Mouse (Mus musculus) limb, embryonic 10.5 days (tissue): ENCODE results near the gene Gm11492. TPM values are rescaled to one million over a fixed set of nuclear protein-coding genes. Genes with fewer than 3 reads are reported as not detected.

Experiments
- DNase-seq: peaks from one replicate; pipeline ENCODE4 v3.0.0-alpha.2; 2017; ENCODE audit warnings: low spot score
- H3K27ac ChIP-seq: fragments of 300-500 bp; sonication (generic); 2 replicates; pipeline ENCODE4 v1.5.1; 2016; ENCODE audit warnings: mild to moderate bottlenecking
- H3K27me3 ChIP-seq: fragments of 300-500 bp; sonication (generic); 2 replicates; pipeline ENCODE4 v1.6.1; 2016; ENCODE audit warnings: low read depth, mild to moderate bottlenecking; ENCODE audit not compliant: poor library complexity, severe bottlenecking
- H3K36me3 ChIP-seq: fragments of 300-500 bp; sonication (generic); 2 replicates; pipeline ENCODE4 v1.6.1; 2016; ENCODE audit warnings: mild to moderate bottlenecking, moderate library complexity
- H3K4me1 ChIP-seq: fragments of 300-500 bp; sonication (generic); 2 replicates; pipeline ENCODE4 v1.6.1; 2016
- H3K4me3 ChIP-seq: fragments of 300-500 bp; sonication (generic); 2 replicates; pipeline ENCODE4 v1.5.1; 2016; ENCODE audit warnings: mild to moderate bottlenecking, moderate library complexity
- H3K9me3 ChIP-seq: fragments of 300-500 bp; sonication (generic); replicated peaks from 2 replicates; pipeline ENCODE4 v1.6.1; 2016; ENCODE audit warnings: mild to moderate bottlenecking
- WGBS: fragments of 180-500 bp; shearing (Covaris S2); methylation state at CpG from one replicate; pipeline ENCODE4 v1.1.7; 2016; 5-methylcytosine and 5-hydroxymethylcytosine counted together
- polyA plus RNA-seq: library from polyadenylated mRNA; unstranded; fragments of >200 nt; fragmentation: Nextera tagmentation; extraction: Ambion mirVana; gene quantifications from 2 replicates; pipeline ENCODE4 v1.2.1, GENCODE M21; 2016

Gm11492 gene
- polyA plus RNA-seq, 1 experiment from 2014 or later, result not detected

DNA sequence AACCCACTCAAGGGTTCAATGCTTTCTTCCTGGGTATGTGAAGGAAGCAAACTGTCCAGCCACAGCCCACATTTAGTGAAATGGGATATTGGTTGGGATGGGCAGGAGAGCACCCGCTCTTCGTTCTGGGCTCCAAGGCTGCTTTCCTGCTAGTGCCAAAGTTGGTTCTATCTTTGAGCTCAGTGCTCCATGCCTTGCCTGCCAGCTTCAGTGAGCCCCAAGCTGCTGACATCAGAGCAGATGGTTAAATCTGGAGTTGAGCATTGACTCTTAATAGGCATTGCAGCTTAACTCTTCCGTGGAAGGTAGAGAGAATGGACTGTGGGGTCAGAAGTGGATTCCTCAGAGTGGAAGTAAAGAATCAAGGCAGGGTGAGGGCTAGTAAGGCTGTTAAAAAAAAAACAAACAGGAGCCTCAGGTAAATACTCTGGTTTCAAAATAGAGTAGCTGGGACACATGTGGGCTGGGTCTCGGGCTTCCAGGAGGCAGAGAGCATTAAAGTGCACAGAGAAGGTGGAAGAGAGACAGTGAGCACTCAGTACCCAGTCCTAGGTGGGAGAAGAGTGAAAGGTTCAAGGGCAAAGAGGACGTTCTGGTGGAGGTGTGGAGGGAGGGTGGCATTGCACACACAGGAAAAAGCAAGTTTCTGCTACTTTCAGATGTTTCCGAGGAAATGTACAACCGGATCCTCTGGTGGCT lies 2.0 kb downstream of the Gm11492 start, which contains the start of gene Sept4:
Gene Sept4, plus strand, starts transcription at position 649 of the 699 bp plus-strand sequence.
- Histone ChIP-seq H3K4me3 (no peak within 1 kb of the TSS), H3K27me3 (no peaks in the 10 kb centered on the region), H3K27ac (no peak within 1 kb of the TSS), H3K4me1 (no peaks in the 10 kb centered on the region), H3K9me3 (no peaks in the 10 kb centered on the region), H3K36me3 (no peaks in the 10 kb centered on the region)
- 84% methylated on average over 7 of the region's 7 CpGs for WGBS
- DNase-seq, result no peak

DNA sequence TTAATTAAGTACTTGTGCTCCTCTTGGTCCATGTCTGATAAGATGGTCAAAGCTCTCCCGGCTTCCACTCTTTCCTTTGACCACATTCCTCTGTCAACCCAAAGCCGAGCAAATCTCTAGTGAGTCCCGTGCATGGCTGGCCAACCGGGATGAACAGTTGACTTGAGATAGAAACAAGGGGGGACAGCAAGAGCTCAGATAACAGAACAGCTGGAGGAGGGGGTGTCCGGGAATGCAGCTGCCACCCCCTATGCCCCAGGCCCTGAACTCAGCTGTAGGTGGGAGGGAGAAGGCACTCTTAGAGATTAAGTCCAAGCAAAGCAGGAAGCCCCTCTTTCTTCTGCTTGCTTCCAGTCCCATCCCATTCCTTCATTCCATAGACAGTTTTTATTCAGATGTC lies 4.3 kb downstream of the Gm11492 start:
- 83% methylated on average over 5 of the region's 5 CpGs for WGBS

DNA sequence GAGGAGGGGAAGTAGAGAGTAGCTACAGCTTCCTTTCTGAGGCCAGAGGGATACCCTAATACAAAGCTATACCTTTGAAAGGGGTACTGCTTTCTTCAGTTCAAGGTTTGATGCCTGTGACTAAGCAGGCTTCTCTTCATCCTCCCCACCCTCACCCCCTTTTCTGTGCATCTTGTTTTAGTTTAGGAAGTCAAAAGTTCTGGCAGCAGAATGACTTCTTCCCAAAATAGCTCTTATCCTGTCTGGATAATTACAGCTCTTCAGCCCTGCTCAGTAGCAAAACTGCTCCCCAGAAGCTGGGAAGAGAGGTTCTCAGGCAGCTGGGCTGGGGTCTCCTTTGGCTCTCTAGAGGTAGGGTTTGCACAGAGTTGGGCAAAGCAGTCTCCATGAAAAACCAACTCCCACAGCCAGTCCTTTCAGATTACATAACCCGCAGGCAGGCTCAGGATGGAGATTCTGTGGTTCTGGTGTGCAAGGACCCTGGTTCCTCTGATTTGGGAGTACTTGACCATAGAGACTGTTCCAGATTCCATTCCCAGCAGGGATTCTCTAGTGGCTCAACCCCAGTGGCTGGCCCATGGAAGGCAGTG lies 5.0 kb downstream of the Gm11492 start:
- Histone ChIP-seq H3K9me3 (no peaks in the 10 kb centered on the region), H3K4me3 (no peak overlapping the region), H3K4me1 (no peaks in the 10 kb centered on the region), H3K27me3 (peaks cover 3% of the 10 kb centered on the region; the same call in 1 of the 2 replicates), H3K36me3 (no peaks in the 10 kb centered on the region), H3K27ac (no peak overlapping the region)
- WGBS, result 92% methylated on average over 1 of the region's 1 CpGs
- DNase-seq, result no peak

More for the DNA sequence above, 4.3 kb downstream of the Gm11492 start:
- H3K27ac ChIP-seq, result no peak overlapping the region
- H3K4me3 ChIP-seq, result no peak overlapping the region
- H3K4me1 ChIP-seq, result no peaks in the 10 kb centered on the region
- H3K9me3 ChIP-seq, result no peaks in the 10 kb centered on the region
- DNase-seq, result no peak
- H3K36me3 ChIP-seq, result no peaks in the 10 kb centered on the region
- H3K27me3 ChIP-seq, result no peaks in the 10 kb centered on the region

DNA sequence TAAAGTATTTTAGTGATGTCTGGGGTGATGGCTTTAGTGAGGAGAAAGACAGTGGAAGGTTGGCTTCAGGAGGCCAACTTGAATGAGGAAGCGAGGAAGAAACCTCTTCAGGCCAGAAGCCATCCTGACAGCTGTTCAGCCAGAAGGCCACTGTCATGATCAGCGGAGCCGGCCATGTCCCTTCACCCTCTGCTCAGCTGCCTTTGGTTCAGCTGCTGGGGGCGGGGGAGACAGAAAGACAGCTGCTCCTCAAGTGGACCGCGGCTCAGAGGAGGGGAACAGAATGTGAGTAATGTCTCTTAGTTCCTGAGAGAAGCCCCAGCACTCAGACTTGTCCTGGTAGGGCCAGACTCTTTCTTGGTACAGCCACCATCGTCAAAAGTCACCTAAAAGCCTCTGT lies 7.3 kb downstream of the Gm11492 start:
- Histone ChIP-seq H3K36me3 (no peaks in the 10 kb centered on the region), H3K27me3 (peaks cover 16% of the 10 kb centered on the region), H3K9me3 (no peaks in the 10 kb centered on the region), H3K4me1 (peaks cover 14% of the 10 kb centered on the region), H3K4me3 (no peak overlapping the region), H3K27ac (no peak overlapping the region)
- DNase-seq, result no peak
- 88% methylated on average over 7 of the region's 7 CpGs for WGBS

DNA sequence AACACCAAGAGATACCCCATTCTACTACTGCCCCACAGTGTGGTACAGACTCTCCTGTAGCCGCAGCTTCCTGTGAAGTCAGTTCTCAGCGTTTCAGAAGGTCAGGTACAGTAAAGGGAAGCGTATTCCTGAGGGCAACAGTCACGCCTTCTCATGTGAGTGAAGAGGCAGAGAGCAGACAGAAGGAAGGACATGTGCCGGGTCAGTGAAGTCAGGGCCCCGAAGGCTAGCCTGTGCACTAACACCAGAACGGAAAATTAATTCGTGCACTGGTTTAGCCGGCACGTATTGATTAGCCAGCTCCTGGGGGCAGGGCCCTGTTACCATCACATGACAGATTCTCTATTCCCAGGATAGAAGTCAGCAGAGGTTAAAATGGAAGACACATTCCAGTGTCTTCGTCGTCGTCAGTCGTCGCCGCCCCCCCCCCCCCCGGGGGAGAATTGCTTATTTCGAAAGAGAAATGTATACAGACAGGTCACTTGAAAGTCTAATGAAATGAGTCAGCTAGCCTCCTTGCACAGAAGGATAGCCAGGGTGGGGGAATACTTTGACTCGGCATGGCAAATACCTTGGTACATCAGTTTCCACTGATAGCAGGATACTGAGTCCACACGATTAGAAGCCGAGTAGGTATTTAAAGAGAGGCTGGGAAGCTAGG lies 8.2 kb downstream of the Gm11492 start:
- WGBS, result 80% methylated on average over 21 of the region's 21 CpGs
- Histone ChIP-seq H3K27me3 (peaks cover 22% of the 10 kb centered on the region), H3K4me1 (peaks cover 23% of the 10 kb centered on the region), H3K9me3 (no peaks in the 10 kb centered on the region), H3K27ac (no peak overlapping the region), H3K4me3 (no peak overlapping the region), H3K36me3 (no peaks in the 10 kb centered on the region)
- DNase-seq, result no peak

DNA sequence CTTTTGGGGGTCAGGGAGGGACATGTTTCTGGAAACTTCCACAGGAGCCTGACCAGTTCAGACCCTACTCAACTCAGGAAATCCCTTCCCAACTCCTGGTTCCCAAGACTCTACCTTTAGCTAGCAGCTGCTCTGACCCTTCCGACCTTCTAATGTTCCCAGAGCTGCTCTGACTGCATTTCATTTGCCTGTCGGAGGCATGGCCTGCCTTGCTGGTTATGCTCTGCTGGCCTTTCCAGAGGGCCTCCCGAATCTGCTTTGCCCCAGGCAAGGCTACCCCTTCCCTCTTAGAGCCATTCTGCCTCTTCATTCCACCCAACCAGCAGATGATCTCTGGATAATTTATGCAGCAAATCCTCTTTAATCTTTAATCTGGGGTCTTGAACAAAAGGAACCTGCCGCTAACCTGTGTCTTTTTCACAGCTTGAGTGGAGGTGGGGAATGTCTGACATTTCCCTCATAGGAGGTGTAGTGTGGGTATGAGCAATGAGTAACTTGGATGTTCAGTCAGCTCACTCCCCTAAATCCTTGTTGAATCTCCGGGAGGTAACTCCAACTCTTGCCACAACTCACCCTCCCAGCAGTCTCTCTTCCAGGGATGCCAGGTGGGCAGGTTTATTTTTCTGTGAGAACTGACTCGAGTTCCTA lies 11.3 kb downstream of the Gm11492 start:
- Histone ChIP-seq H3K27ac (no peak overlapping the region), H3K4me3 (peak overlapping the region; percentile 73), H3K36me3 (no peaks in the 10 kb centered on the region), H3K27me3 (peaks cover 38% of the 10 kb centered on the region), H3K9me3 (no peaks in the 10 kb centered on the region), H3K4me1 (peaks cover 23% of the 10 kb centered on the region)
- WGBS, result 24% methylated on average over 6 of the region's 6 CpGs
- DNase-seq, result no peak

DNA sequence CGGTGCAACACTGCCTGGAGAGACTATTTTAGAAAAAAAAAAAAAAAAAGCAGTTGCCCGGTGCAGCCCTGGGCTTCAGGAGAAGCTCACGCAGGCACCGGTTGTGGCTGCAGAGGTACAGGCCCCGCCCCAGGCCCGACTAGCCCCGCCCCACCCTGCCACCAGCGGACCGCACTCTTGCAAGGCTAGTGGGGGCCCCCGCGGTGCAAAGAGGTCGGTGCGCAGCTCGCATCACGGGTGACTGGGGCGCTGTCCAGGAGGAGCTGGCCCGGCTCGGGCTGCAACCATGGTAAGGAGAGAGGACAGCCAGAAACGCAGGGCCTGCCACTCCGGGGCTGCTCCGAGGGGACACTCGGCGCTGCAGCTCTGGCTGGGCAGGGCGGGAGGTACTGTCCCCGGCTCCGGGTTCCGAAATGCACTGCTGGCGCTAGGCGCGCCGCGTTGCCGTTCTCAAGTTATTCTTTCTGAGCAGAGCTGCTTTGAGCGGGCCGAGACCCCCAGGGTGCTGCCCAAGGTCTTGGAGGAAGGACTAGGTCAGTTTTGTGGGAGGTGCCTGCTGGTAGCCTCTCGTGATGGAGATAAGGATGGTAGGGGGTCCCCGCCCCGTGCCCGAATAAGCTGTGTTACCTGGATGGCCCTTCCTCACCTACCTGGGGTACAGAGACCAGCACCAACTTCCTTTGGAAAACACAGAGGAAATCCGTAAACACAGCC lies 12.0 kb downstream of the Gm11492 start:
- Histone ChIP-seq H3K4me1 (peaks cover 27% of the 10 kb centered on the region), H3K9me3 (no peaks in the 10 kb centered on the region), H3K27ac (peak overlapping the region; percentile 73), H3K36me3 (no peaks in the 10 kb centered on the region), H3K4me3 (peak overlapping the region; percentile 73), H3K27me3 (peaks cover 38% of the 10 kb centered on the region)
- under 1% methylated on average over 40 of the region's 40 CpGs for WGBS
- DNase-seq, result peak; percentile 79

DNA sequence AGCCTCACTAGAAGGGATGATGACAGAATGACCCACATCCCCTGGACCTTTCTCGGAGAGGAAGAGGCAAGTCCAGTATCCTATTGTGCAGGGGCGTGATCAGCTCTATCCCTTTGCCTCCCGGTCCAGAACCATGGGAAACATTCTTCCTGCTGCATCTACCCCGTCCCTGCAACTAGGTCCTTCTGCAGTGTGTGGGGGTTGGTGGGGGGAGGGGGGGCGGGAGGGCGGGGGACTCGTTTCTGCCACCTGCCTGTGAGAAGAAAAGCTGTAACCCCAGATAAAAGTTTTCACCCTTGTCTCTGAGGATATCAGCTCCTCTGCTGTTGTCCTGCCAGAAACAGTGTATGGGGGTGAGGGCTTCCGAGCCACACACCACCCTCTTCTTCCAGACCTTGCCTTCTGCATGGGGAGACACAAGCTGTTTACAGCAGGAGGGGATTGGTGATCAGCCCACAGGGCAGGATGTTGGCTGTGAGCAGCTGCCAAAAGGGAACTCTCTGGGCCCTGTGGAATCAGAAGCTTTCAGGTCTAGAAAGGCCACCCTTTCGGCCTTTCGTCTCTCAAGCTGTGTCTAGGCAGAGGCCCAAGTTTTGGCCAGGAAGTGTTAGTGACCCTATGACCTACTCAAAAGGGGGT lies 12.6 kb downstream of the Gm11492 start:
- Histone ChIP-seq H3K4me3 (peak overlapping the region; percentile 73), H3K36me3 (no peaks in the 10 kb centered on the region), H3K9me3 (no peaks in the 10 kb centered on the region), H3K27me3 (peaks cover 38% of the 10 kb centered on the region), H3K27ac (no peak overlapping the region), H3K4me1 (peaks cover 27% of the 10 kb centered on the region)
- 18% methylated on average over 10 of the region's 10 CpGs for WGBS
- no peak for DNase-seq

DNA sequence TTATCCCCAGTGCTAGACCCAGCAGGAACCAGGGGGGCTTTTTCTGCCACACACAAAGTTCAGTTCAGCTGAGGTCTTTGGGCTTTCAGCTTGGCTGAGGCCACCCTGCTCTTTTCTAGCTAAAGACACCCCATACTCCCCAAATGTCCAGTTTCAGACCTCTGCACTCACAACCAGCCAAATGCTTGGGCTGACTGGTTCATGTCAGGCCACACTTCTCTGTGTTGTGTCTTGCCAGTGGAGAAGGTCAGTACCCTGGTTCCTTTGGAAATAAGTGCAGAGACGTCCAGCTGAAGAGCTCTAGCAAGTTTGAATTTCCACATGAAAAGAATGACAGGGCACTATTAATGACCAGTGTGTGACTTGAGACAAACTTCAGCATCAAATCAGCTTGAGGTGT lies 13.3 kb downstream of the Gm11492 start:
- peaks cover 38% of the 10 kb centered on the region for H3K27me3 ChIP-seq
- no peaks in the 10 kb centered on the region for H3K36me3 ChIP-seq
- WGBS, result 45% methylated on average over 1 of the region's 1 CpGs
- H3K4me3 ChIP-seq, result no peak overlapping the region
- no peak for DNase-seq
- H3K4me1 ChIP-seq, result peaks cover 27% of the 10 kb centered on the region
- H3K9me3 ChIP-seq, result no peaks in the 10 kb centered on the region
- H3K27ac ChIP-seq, result no peak overlapping the region

GRCm38 (mm10) chr11:87580543-87581085 lies 14.2 kb downstream of the Gm11492 start:
- WGBS, result 65% methylated on average over 10 of the region's 10 CpGs
- no peaks in the 10 kb centered on the region for H3K36me3 ChIP-seq
- no peak for DNase-seq
- no peaks in the 10 kb centered on the region for H3K9me3 ChIP-seq
- H3K27ac ChIP-seq, result no peak overlapping the region
- no peak overlapping the region for H3K4me3 ChIP-seq
- H3K4me1 ChIP-seq, result peaks cover 27% of the 10 kb centered on the region
- peaks cover 38% of the 10 kb centered on the region for H3K27me3 ChIP-seq

DNA sequence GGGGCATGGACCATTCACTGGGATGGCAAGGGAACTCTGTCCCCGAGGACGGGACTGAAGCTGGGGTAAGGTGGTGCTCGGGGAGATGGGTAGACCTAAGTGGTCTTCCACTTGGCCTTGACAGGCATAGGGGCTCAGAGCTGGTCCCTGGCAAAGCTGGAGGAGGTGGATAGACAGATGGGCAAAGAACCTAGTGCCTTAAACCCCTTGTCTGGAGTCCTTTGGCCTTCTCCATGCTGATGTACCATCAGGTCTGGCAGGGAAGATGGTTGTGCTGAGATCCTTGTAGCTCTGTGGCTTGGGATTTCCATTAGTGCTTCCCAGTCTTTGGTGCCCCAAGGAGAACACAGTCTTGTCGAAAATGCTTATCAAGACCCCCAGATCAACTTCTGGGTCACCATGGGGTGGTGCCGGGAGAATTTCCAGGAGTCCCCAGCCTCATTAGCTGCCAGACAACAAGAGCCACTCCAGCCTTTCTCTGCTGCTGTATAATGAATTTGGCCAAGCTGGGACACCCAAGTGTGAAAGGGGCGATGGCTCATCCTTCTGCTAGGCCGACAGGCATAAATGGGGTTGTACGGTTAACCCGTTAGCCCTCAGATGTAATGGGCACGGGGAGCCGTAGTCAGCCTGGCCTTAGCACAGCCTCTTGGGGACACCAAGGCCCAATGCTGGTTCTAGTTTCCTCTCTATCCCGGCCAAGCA lies 14.9 kb downstream of the Gm11492 start:
- H3K4me1 ChIP-seq, result peaks cover 27% of the 10 kb centered on the region
- no peaks in the 10 kb centered on the region for H3K36me3 ChIP-seq
- no peak overlapping the region for H3K4me3 ChIP-seq
- H3K9me3 ChIP-seq, result no peaks in the 10 kb centered on the region
- H3K27me3 ChIP-seq, result peaks cover 36% of the 10 kb centered on the region
- WGBS, result 88% methylated on average over 12 of the region's 12 CpGs
- H3K27ac ChIP-seq, result no peak overlapping the region
- no peak for DNase-seq
